Mouse (Mus musculus) liver, embryonic 11.5 days (tissue): ENCODE data around the gene Morn5. TPM values are rescaled to one million over a fixed set of nuclear protein-coding genes. Genes with fewer than 3 reads are reported as not detected.
A peak's percentile ranks its signal among the peaks of the same experiment; 100 is the strongest.

Experiments used
- ATAC-seq: fragments of 200-750 bp; cut with Nextera tagmentation; replicated peaks from 2 replicates; pipeline ENCODE4 v1.8.0; 2017; ENCODE audit warnings: moderate number of reproducible peaks, mild to moderate bottlenecking, moderate TSS enrichment, moderate library complexity; ENCODE audit not compliant: low FRiP score
- DNase-seq: peaks from one replicate; pipeline ENCODE4 v3.0.0-alpha.2; 2017; ENCODE audit warnings: low spot score
- H3K27ac ChIP-seq: fragments of 300-500 bp; sonication (generic); 2 replicates; pipeline ENCODE4 v1.5.1; 2014; ENCODE audit warnings: mild to moderate bottlenecking, low read depth, low read length, control low read depth
- H3K27me3 ChIP-seq: fragments of 300-500 bp; sonication (generic); replicated peaks from 2 replicates; pipeline ENCODE4 v1.6.1; 2014; ENCODE audit warnings: low read length, mixed read lengths; ENCODE audit not compliant: control insufficient read depth, insufficient read depth
- H3K36me3 ChIP-seq: fragments of 300-500 bp; sonication (generic); 2 replicates; pipeline ENCODE4 v1.6.1; 2014; ENCODE audit warnings: mild to moderate bottlenecking, low read length, moderate library complexity, mixed read lengths; ENCODE audit not compliant: control insufficient read depth, insufficient read depth
- H3K4me1 ChIP-seq: fragments of 300-500 bp; sonication (generic); replicated peaks from 2 replicates; pipeline ENCODE4 v1.6.1; 2014; ENCODE audit warnings: low read length, mixed read lengths; ENCODE audit not compliant: control insufficient read depth, insufficient read depth
- H3K4me2 ChIP-seq: fragments of 300-500 bp; sonication (generic); 2 replicates; pipeline ENCODE4 v1.6.1; 2014; ENCODE audit warnings: mild to moderate bottlenecking, control low read depth, moderate library complexity
- H3K4me3 ChIP-seq: fragments of 300-500 bp; sonication (generic); 2 replicates; pipeline ENCODE4 v1.5.1; 2014; ENCODE audit warnings: low read depth, low read length, control low read depth
- H3K9ac ChIP-seq: fragments of 300-500 bp; sonication (generic); 2 replicates; pipeline ENCODE4 v1.6.1; 2014; ENCODE audit warnings: low read depth, low read length, control low read depth
- H3K9me3 ChIP-seq: fragments of 300-500 bp; sonication (generic); 2 replicates; pipeline ENCODE4 v1.6.1; 2016; ENCODE audit warnings: low read length, inconsistent platforms, mixed read lengths; ENCODE audit not compliant: control insufficient read depth
- WGBS: fragments of 180-500 bp; shearing (Covaris S2); extraction: QIAGEN DNeasy Blood & Tissue Kit; methylation state at CpG from one replicate; pipeline ENCODE4 v1.1.7; 2014; 5-methylcytosine and 5-hydroxymethylcytosine counted together
- polyA plus RNA-seq: library from polyadenylated mRNA; unstranded; fragments of >200 nt; fragmentation: Nextera tagmentation; extraction: Ambion mirVana; gene quantifications from 2 replicates; pipeline ENCODE4 v1.2.1, GENCODE M21; 2014

Gene Morn5
- polyA plus RNA-seq, 1 experiment from 2014 or later: not detected

DNA sequence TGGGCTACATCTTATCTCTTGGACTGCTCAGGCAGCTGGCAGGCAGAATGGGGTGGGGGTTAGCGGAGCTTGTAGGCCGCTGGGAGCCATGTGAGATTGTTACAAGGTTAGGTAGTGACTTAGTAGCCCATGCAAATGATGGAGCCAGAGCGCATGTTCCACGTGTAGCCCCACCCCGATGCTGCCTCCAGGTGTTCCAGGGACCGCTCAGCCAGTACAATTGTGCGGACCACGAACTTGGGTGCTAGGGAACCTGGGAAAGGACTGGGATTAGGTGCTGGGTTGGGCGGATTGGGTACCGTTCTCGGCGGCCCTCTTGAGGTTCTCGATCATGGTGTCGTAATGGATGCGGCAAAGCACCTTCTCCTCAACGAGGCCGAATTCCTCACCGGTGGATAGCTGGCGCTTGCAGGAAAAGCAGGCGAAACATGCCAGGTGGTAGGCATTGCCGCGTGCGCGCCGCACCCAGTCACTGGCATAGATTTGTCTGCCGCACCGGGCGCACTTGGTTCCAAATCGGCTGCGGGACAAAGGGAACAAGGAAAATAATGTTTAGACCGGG, 44.7 kb downstream of the Morn5 start:
- 11% methylated on average over 31 of the region's 31 CpGs for WGBS
- no peak overlapping the region for H3K4me3 ChIP-seq
- no peak for DNase-seq

DNA sequence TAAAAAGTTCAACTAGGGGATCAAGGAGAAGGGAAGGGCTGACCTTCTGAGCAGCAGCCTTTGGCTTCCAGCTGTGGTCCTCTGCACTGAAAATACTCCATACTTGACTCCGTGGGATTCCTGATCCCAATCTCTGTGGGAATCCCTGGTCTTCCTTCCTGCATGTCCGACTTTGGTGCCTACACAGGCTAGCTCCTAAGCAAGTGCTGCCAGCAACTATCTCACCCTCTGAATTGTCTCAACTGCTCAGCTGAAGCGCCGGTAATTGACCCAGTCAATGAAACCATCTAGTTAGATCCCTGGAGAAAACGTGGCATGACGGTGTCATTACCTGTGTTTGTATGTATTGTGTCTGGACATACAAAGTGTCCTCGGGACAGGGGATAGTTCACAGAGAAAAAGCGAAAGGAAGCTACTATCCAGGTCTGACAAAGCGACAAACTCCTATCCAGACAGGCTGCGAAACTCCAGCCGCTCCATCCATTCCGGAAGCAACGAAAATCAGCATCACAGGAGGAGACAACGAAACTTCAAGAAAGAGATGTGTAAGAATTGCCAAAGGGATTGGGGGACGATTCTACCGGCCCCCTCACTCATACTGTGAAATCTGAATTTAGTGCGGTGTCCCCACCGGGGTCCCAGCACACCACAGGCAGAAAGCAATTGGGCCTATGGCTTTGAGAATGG, 48.0 kb downstream of the Morn5 start:
- Histone ChIP-seq H3K4me2 (no peak overlapping the region), H3K36me3 (no peaks in the 10 kb centered on the region), H3K9ac (no peak overlapping the region), H3K27me3 (peaks cover 99% of the 10 kb centered on the region), H3K4me1 (no peaks in the 10 kb centered on the region), H3K27ac (no peak overlapping the region), H3K9me3 (no peaks in the 10 kb centered on the region), H3K4me3 (no peak overlapping the region)
- DNase-seq (no peak), ATAC-seq (no peak)
- WGBS: 12% methylated on average over 18 of the region's 18 CpGs

More for the DNA sequence above, 44.7 kb downstream of the Morn5 start:
- H3K27me3 ChIP-seq: peaks cover 100% of the 10 kb centered on the region
- no peaks in the 10 kb centered on the region for H3K9me3 ChIP-seq
- H3K27ac ChIP-seq: no peak overlapping the region
- no peak overlapping the region for H3K4me2 ChIP-seq
- H3K36me3 ChIP-seq: no peaks in the 10 kb centered on the region
- no peak for ATAC-seq
- no peak overlapping the region for H3K9ac ChIP-seq
- peaks cover 8% of the 10 kb centered on the region for H3K4me1 ChIP-seq

DNA sequence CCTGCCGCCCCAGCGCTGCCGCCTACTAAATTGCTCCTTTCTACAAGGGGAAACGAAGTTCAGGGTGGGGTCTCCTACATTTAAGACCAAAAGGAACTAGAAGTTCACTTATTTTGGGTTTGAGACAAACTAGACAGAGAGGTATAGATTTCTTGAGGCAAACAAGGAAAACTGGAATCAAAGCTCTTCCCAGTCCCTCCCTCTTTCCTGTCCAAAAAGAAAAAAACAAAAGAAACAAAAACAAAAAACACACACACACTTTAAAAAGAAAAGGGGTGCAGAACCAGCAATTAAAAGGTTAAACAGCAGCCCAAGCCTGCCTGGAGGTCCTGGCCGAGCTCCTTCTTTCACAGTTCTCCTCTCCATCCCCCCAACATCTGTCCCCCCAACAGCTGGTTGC, 48.8 kb downstream of the Morn5 start:
- Histone ChIP-seq H3K36me3 (no peaks in the 10 kb centered on the region), H3K4me2 (no peak overlapping the region), H3K4me1 (no peaks in the 10 kb centered on the region; the same call in 1 of the 2 replicates), H3K27ac (no peak overlapping the region), H3K9me3 (no peaks in the 10 kb centered on the region), H3K27me3 (peaks cover 99% of the 10 kb centered on the region), H3K4me3 (no peak overlapping the region), H3K9ac (no peak overlapping the region)
- no peak for ATAC-seq
- WGBS: 15% methylated on average over 5 of the region's 5 CpGs
- no peak for DNase-seq

DNA sequence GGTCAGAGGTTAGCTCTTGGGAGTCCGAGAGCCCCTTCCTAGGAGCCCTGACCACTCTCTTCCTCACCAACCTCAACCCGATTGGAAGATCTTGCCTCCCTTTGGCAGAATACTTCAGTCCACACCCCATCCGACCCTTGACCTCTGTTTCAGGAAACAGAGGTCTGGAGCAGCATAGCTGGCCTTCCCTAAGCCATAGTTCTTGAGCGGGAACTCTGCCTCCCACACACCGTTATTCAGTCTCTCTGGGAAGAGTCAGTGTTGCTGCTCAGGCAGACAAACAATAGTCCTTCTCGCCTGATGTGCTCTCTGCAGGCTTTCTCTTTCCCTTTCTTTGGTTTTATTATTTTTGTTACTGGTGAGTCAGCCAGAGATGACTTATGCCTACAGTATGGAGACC, 50.5 kb downstream of the Morn5 start:
- 22% methylated on average over 6 of the region's 6 CpGs for WGBS
- Histone ChIP-seq H3K27me3 (peaks cover 99% of the 10 kb centered on the region), H3K9ac (no peak overlapping the region), H3K9me3 (no peaks in the 10 kb centered on the region), H3K36me3 (no peaks in the 10 kb centered on the region), H3K4me3 (no peak overlapping the region), H3K4me1 (peaks cover 1% of the 10 kb centered on the region), H3K27ac (no peak overlapping the region), H3K4me2 (no peak overlapping the region)
- ATAC-seq (no peak), DNase-seq (no peak)

DNA sequence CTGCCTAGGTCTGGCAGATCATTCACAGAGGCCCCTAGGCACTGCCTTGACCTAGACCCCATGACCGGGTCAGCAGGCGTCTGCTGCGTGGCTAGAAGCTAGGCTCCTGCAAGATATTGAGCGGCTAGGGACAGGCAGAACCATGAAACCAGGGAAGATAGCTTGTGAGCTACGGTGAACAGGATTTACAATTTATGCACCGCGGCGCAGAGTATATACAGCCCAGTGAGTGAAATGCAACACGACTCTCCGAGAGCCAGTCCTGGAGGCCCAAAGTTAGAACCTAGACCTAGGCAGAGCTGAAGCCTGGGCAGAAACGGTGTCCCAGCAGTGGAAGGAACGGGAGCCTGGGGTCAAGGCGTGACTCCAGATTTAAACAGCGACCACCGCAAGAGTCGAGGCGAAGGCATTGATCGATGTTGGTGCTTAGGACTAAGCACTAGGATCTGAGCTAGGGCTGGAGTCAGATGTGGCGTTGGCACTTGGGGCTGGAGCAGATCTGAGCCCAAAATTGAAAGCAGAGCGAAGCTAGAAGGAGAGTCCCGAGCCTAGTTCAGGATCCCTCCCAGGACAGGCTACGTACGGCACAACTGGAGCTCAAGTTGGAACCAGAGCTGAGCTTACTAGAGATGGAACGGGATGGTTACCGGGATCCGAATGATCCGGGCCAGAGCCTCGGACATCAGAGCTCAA, 52.8 kb downstream of the Morn5 start:
- H3K27me3 ChIP-seq: peaks cover 99% of the 10 kb centered on the region
- no peak overlapping the region for H3K9ac ChIP-seq
- DNase-seq: no peak
- no peak for ATAC-seq
- H3K4me3 ChIP-seq: no peak overlapping the region
- H3K4me1 ChIP-seq: peaks cover 5% of the 10 kb centered on the region
- H3K9me3 ChIP-seq: no peaks in the 10 kb centered on the region
- no peaks in the 10 kb centered on the region for H3K36me3 ChIP-seq
- H3K4me2 ChIP-seq: peak overlapping the region; percentile 22; the same call in 1 of the 2 replicates
- 11% methylated on average over 28 of the region's 28 CpGs for WGBS
- H3K27ac ChIP-seq: no peak overlapping the region

DNA sequence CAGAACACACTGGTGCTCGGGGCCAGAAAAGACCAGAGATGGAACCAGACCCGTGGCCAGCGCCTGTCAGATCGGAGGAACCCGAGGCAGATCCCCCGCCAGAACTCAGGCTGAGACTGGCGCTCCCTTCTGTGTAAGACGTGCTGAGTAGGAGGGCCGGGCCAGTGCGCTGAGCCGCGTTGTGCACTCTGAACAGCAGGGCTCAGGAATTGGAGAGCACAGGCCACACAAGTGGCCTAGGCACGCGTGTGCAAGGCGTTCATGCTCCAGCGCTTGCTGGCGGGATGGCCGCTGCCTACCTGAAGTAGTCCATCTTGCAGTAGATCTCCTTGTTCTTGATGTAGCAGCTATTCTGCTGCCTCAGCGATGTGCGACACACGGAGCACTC, 53.3 kb downstream of the Morn5 start:
- H3K9me3 ChIP-seq: no peaks in the 10 kb centered on the region
- WGBS: 3% methylated on average over 21 of the region's 21 CpGs
- DNase-seq (no peak), ATAC-seq (no peak)
- no peak overlapping the region for H3K9ac ChIP-seq
- no peaks in the 10 kb centered on the region for H3K36me3 ChIP-seq
- peak overlapping the region; percentile 22; the same call in 1 of the 2 replicates for H3K4me2 ChIP-seq
- no peak overlapping the region for H3K4me3 ChIP-seq
- H3K27me3 ChIP-seq: peaks cover 99% of the 10 kb centered on the region
- H3K27ac ChIP-seq: no peak overlapping the region
- peaks cover 5% of the 10 kb centered on the region for H3K4me1 ChIP-seq

DNA sequence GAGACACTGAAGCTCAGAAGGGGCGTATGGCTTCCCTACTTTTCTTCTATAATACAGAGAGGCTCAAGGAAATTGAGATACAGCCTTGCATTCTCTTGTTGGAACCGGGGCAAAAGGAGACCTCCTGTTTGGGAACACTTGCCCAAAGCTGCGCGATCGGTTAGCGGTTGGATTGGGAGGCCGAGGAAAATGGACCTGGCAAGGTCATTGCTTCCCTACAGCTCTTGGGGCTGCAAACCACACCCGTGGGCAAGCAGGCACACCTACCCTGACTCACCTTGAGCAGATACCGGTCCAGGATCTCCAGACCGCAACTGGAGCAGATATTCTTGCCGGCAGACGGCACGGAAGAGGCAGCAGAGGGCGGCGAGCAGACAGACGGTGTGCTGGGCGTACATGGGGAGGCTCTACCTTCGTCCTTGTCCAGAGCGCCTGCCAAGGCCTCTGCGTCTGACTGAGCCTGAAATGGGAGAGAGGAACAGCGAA, 53.9 kb downstream of the Morn5 start:
- DNase-seq (peak; percentile 50), ATAC-seq (no peak)
- Histone ChIP-seq H3K9ac (no peak overlapping the region), H3K36me3 (no peaks in the 10 kb centered on the region), H3K4me2 (peak overlapping the region; percentile 43; the same call in 1 of the 2 replicates), H3K4me3 (no peak overlapping the region), H3K4me1 (peaks cover 5% of the 10 kb centered on the region), H3K27ac (no peak overlapping the region), H3K9me3 (no peaks in the 10 kb centered on the region), H3K27me3 (peaks cover 99% of the 10 kb centered on the region)
- WGBS: 4% methylated on average over 21 of the region's 21 CpGs

DNA sequence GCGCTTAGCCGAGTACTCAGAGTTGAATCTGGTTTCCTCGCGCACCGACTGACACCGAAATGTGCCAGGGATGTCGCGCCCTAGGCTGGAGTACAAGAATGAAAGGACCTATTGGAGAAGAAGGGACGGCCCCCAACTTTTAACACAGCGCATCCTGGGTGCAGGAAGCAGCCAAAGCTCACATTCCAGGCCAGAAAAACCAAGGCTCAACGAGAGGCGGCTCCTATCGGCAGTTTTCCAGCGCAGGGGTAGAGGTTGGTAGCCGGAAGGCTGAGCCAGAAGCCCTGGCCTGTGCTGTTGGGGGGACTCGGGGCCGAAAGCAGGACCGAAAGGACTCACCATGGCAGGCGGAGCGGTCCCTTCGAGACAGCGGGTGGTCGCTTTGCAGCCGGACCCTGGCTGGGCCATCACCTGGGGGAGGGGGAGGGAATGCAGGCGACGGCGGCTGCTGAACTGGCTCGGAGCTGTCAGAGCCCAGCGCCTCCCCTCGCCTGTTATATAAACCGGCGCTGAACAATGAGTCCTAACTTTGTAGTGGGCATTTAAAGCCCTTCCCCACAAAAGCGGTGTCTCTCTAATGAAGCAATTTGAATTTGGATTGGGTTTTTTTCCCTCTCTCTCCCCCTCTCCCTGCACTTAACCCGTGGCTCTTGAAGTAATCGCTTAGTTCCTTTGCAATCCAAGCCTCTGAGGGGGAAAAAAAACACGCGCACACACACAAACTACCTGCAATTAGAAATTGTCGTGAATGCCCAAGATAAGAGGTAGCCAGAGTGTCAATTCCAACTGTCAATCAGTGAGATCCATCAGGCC, 54.5 kb downstream of the Morn5 start:
- Histone ChIP-seq H3K36me3 (no peaks in the 10 kb centered on the region), H3K27me3 (peaks cover 98% of the 10 kb centered on the region), H3K9me3 (no peaks in the 10 kb centered on the region), H3K9ac (no peak overlapping the region), H3K4me3 (peak overlapping the region; percentile 23), H3K4me2 (peak overlapping the region; percentile 43), H3K27ac (no peak overlapping the region), H3K4me1 (peaks cover 5% of the 10 kb centered on the region)
- DNase-seq: peak; percentile 57
- 2% methylated on average over 38 of the region's 38 CpGs for WGBS
- ATAC-seq: no peak
